Mouse (Mus musculus): ENCODE results near the gene Smarcd3.

GRCm38 (mm10) chr5:24622386-24623040 lies 1.7 kb downstream of the Smarcd3 start:
- TF ChIP-seq TAL1 (conservative IDR thresholded peaks at IDR 0.05; ENCODE audit: low read depth, low read length) (no peak), CTCF (IDR thresholded peaks at IDR 0.05; ENCODE audit: low read depth, low read length) (no peak), POLR2AphosphoS5 (IDR thresholded peaks at IDR 0.05; ENCODE audit: insufficient replicate concordance, low read depth, low read length) (no peak)
